Mouse (Mus musculus): ENCODE results near the gene Cdipt. TPM values are rescaled to one million over a fixed set of nuclear protein-coding genes. Genes with fewer than 3 reads are reported as not detected.

The Cdipt gene
- polyA plus RNA-seq, 1 experiment from 2014 or later = 67.4 TPM

Other genes starting within 250 kb of the Cdipt start
- 41.0 and 45.2 TPM in 2 replicates for gene Mapk3, start 216.3 kb upstream of the Cdipt start, polyA plus RNA-seq (2014; fragmentation: Nextera tagmentation; extraction: Ambion mirVana)
- 0.57 and 0.86 TPM in 2 replicates for gene Gdpd3, start 209.6 kb upstream of the Cdipt start, polyA plus RNA-seq (2014; fragmentation: Nextera tagmentation; extraction: Ambion mirVana)
- gene Ypel3, start 199.0 kb upstream of the Cdipt start, polyA plus RNA-seq (2014; fragmentation: Nextera tagmentation; extraction: Ambion mirVana) = 87.8 and 91.5 TPM in 2 replicates
- gene Tbx6, start 194.4 kb upstream of the Cdipt start, polyA plus RNA-seq (2014; fragmentation: Nextera tagmentation; extraction: Ambion mirVana) = 0.20 and 0.43 TPM in 2 replicates
- gene Ppp4c, start 183.4 kb upstream of the Cdipt start, polyA plus RNA-seq (2014; fragmentation: Nextera tagmentation; extraction: Ambion mirVana) = 335 and 336 TPM in 2 replicates
- gene Fam57b, start 178.2 kb upstream of the Cdipt start, polyA plus RNA-seq (2014; fragmentation: Nextera tagmentation; extraction: Ambion mirVana) = 10.5 and 11.1 TPM in 2 replicates
- gene 4930451I11Rik, start 144.3 kb upstream of the Cdipt start, polyA plus RNA-seq (2014; fragmentation: Nextera tagmentation; extraction: Ambion mirVana) = not detected in 2 replicates
- 4.1 and 4.8 TPM in 2 replicates for gene Doc2a, start 128.5 kb upstream of the Cdipt start, polyA plus RNA-seq (2014; fragmentation: Nextera tagmentation; extraction: Ambion mirVana)
- 23.8 and 28.4 TPM in 2 replicates for gene Hirip3, start 113.9 kb upstream of the Cdipt start, polyA plus RNA-seq (2014; fragmentation: Nextera tagmentation; extraction: Ambion mirVana)
- 92.6 and 99.7 TPM in 2 replicates for gene Ino80e, start 113.5 kb upstream of the Cdipt start, polyA plus RNA-seq (2014; fragmentation: Nextera tagmentation; extraction: Ambion mirVana)
- gene Taok2, start 91.2 kb upstream of the Cdipt start, polyA plus RNA-seq (2014; fragmentation: Nextera tagmentation; extraction: Ambion mirVana) = 25.7 and 27.2 TPM in 2 replicates
- gene Tmem219, start 53.0 kb upstream of the Cdipt start, polyA plus RNA-seq (2014; fragmentation: Nextera tagmentation; extraction: Ambion mirVana) = 25.6 and 26.5 TPM in 2 replicates
- gene Kctd13, start 47.0 kb upstream of the Cdipt start, polyA plus RNA-seq (2014; fragmentation: Nextera tagmentation; extraction: Ambion mirVana) = 26.5 and 26.8 TPM in 2 replicates
- gene Asphd1, start 26.3 kb upstream of the Cdipt start, polyA plus RNA-seq (2014; fragmentation: Nextera tagmentation; extraction: Ambion mirVana) = 1.2 and 1.5 TPM in 2 replicates
- 7.8 and 9.9 TPM in 2 replicates for gene Sez6l2, start 25.4 kb upstream of the Cdipt start, polyA plus RNA-seq (2014; fragmentation: Nextera tagmentation; extraction: Ambion mirVana)
- 1.3 and 1.4 TPM in 2 replicates for gene Cdiptos, start 184 bp downstream of the Cdipt start, polyA plus RNA-seq (2014; fragmentation: Nextera tagmentation; extraction: Ambion mirVana)
- 2.8 and 3.0 TPM in 2 replicates for gene Mvp, start 38.7 kb downstream of the Cdipt start, polyA plus RNA-seq (2014; fragmentation: Nextera tagmentation; extraction: Ambion mirVana)
- gene Pagr1b, start 40.6 kb downstream of the Cdipt start, polyA plus RNA-seq (2014; fragmentation: Nextera tagmentation; extraction: Ambion mirVana) = not detected in 2 replicates
- 59.0 and 70.6 TPM in 2 replicates for gene Pagr1a, start 41.4 kb downstream of the Cdipt start, polyA plus RNA-seq (2014; fragmentation: Nextera tagmentation; extraction: Ambion mirVana)
- 58.8 and 68.8 TPM in 2 replicates for gene Gm42742, start 45.2 kb downstream of the Cdipt start, polyA plus RNA-seq (2014; fragmentation: Nextera tagmentation; extraction: Ambion mirVana)
- 2.6 and 4.0 TPM in 2 replicates for gene Prrt2, start 45.3 kb downstream of the Cdipt start, polyA plus RNA-seq (2014; fragmentation: Nextera tagmentation; extraction: Ambion mirVana)
- gene Maz, start 51.1 kb downstream of the Cdipt start, polyA plus RNA-seq (2014; fragmentation: Nextera tagmentation; extraction: Ambion mirVana) = 64.3 and 80.7 TPM in 2 replicates
- gene Kif22, start 66.6 kb downstream of the Cdipt start, polyA plus RNA-seq (2014; fragmentation: Nextera tagmentation; extraction: Ambion mirVana) = 178 and 195 TPM in 2 replicates
- gene Zg16, start 111.4 kb downstream of the Cdipt start, polyA plus RNA-seq (2014; fragmentation: Nextera tagmentation; extraction: Ambion mirVana) = not detected in 2 replicates
- gene AI467606, start 115.4 kb downstream of the Cdipt start, polyA plus RNA-seq (2014; fragmentation: Nextera tagmentation; extraction: Ambion mirVana) = 1.3 and 1.7 TPM in 2 replicates
- gene Qprt, start 146.3 kb downstream of the Cdipt start, polyA plus RNA-seq (2014; fragmentation: Nextera tagmentation; extraction: Ambion mirVana) = 5.7 and 6.2 TPM in 2 replicates
- 0.19 TPM in 1 of 2 replicates, not detected in the other for gene Spn, start 161.9 kb downstream of the Cdipt start, polyA plus RNA-seq (2014; fragmentation: Nextera tagmentation; extraction: Ambion mirVana)
- 85.3 and 88.0 TPM in 2 replicates for gene Cd2bp2, start 220.1 kb downstream of the Cdipt start, polyA plus RNA-seq (2014; fragmentation: Nextera tagmentation; extraction: Ambion mirVana)
- 16.9 and 19.3 TPM in 2 replicates for gene Tbc1d10b, start 232.6 kb downstream of the Cdipt start, polyA plus RNA-seq (2014; fragmentation: Nextera tagmentation; extraction: Ambion mirVana)
- 11.7 and 13.2 TPM in 2 replicates for gene Mylpf, start 233.0 kb downstream of the Cdipt start, polyA plus RNA-seq (2014; fragmentation: Nextera tagmentation; extraction: Ambion mirVana)